Mouse (Mus musculus) neutrophil, adult 5-6 weeks (primary cell): ENCODE results near the gene Ctdspl. TPM values are rescaled to one million over a fixed set of nuclear protein-coding genes. Genes with fewer than 3 reads are reported as not detected.

Source experiments
- ATAC-seq: fragments of 151-379, 151-347 bp; 2 replicates; pipeline ENCODE4 v1.8.0; 2017; ENCODE audit warnings: mild to moderate bottlenecking, moderate TSS enrichment; ENCODE audit not compliant: insufficient number of reproducible peaks, poor library complexity, low FRiP score, severe bottlenecking; ENCODE audit errors: extremely low read depth
- total RNA-seq: library from RNA; stranded (forward); fragments of 200-1000 nt; gene quantifications from 2 replicates; pipeline ENCODE4 v1.2.3, GENCODE M21; 2017

The Ctdspl gene
- total RNA-seq, 1 experiment from 2014 or later = 0.35 TPM

GRCm38 (mm10) chr9:118914589-118914988 is 11.7 kb upstream of the Ctdspl start:
- no peak for ATAC-seq

- peak; percentile 41; the same call in 1 of the 2 replicates for ATAC-seq
Measured at GRCm38 (mm10) chr9:118915290-118915689, 11.0 kb upstream of the Ctdspl start.

GRCm38 (mm10) chr9:118919672-118920186 is 6.5 kb upstream of the Ctdspl start:
- no peak for ATAC-seq

- peak; percentile 50 for ATAC-seq
Measured at GRCm38 (mm10) chr9:118920798-118921515, 5.3 kb upstream of the Ctdspl start.

GRCm38 (mm10) chr9:118921926-118922325 is 4.3 kb upstream of the Ctdspl start:
- ATAC-seq = no peak

- ATAC-seq = no peak
Measured at GRCm38 (mm10) chr9:118924554-118925085, 1.6 kb upstream of the Ctdspl start.

- peak; percentile 77 for ATAC-seq
Measured at GRCm38 (mm10) chr9:118925286-118926110, 755 bp upstream of the Ctdspl start.

- ATAC-seq = no peak
Measured at GRCm38 (mm10) chr9:118926688-118927321, 552 bp downstream of the Ctdspl start.

GRCm38 (mm10) chr9:118927501-118927900 is 1.2 kb downstream of the Ctdspl start:
- no peak for ATAC-seq

- no peak for ATAC-seq
Measured at GRCm38 (mm10) chr9:118928007-118928406, 1.8 kb downstream of the Ctdspl start.

- no peak for ATAC-seq
Measured at GRCm38 (mm10) chr9:118928656-118929055, 2.4 kb downstream of the Ctdspl start.

- ATAC-seq = no peak
Measured at GRCm38 (mm10) chr9:118930611-118931010, 4.4 kb downstream of the Ctdspl start.

- ATAC-seq = no peak
Measured at GRCm38 (mm10) chr9:118933800-118934199, 7.5 kb downstream of the Ctdspl start.

- ATAC-seq = no peak
Measured at GRCm38 (mm10) chr9:118934319-118934718, 8.1 kb downstream of the Ctdspl start.

- ATAC-seq = no peak
Measured at GRCm38 (mm10) chr9:118935098-118935497, 8.8 kb downstream of the Ctdspl start.

- ATAC-seq = no peak
Measured at GRCm38 (mm10) chr9:118936071-118936470, 9.8 kb downstream of the Ctdspl start.

- no peak for ATAC-seq
Measured at GRCm38 (mm10) chr9:118937515-118937914, 11.3 kb downstream of the Ctdspl start.

- no peak for ATAC-seq
Measured at GRCm38 (mm10) chr9:118939410-118939809, 13.2 kb downstream of the Ctdspl start.

- no peak for ATAC-seq
Measured at GRCm38 (mm10) chr9:118939831-118940230, 13.6 kb downstream of the Ctdspl start.
